Mouse (Mus musculus): ENCODE data around the gene Cdh12.

DNA sequence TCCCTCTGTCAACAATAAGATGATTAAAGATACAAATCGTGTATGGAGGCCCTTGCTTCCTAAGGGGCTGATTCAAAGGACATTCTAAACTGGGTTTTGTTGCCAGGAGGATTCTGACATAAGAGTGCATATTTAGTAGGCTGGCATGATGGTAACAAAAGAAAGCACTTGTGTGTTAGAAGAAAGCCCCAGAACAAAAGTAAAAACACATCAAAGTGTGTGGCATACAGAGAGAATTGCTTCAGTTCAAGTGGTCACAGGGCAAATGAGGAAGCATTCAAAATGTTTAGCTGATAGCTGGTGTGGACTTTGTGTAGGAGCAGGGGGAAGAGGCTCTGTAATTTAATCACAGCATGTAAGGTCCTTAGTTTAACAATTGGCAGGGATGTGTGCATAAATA, 559.4 kb downstream of the Cdh12 start:
- TF ChIP-seq GATA1 (IDR thresholded peaks at IDR 0.05; ENCODE audit: borderline replicate concordance, low read length) = no peak
- TF ChIP-seq FLI1 (IDR thresholded peaks at IDR 0.05; ENCODE audit: low read length) = no peak
